Mouse (Mus musculus): Measurements from ENCODE around the gene Rab31. TPM values are rescaled to one million over a fixed set of nuclear protein-coding genes. Genes with fewer than 3 reads are reported as not detected.

Rab31 gene
- total RNA-seq, 2 experiments from 2014 or later = 13.6 to 15.6 TPM

GRCm38 (mm10) chr17:65783182-65784161 is 10.9 kb upstream of the Rab31 start:
- ATAC-seq (replicated peaks; ENCODE audit: low FRiP score, poor library complexity, severe bottlenecking) = peak; percentile 41; the same call in 1 of the 2 replicates

DNA sequence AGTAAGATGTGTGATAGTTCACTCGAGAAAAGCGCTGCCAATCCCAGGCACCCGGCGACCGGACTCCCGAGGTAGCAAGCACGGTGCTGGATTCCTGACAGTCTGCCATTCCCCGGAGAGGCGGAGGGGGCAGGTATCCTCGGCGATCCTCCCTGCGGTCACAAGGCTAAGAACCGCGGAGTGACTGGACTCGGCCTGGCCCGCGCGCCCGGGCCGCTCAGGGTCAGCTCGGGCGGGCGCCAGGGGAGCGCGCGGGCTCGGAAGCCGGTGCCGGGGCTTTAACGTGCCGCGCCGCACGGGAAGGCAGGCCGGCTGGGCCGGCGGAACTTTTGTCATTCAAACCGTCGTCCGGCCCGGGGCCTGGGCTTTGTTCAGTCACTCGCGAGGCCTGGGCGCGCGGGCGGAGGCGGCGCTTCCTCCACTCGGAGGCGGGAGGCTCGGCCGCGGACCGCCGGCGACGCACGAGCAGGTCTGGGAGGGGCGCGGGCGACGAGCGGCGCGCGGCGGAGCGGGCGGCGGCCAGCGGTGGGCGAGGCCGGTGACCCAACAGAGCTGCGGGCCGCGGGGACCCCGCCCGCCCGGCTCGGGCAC is 10.1 kb upstream of the Rab31 start, which contains the start of gene Ppp4r1:
TSS of gene Ppp4r1 (plus strand) at position 23 of the 591 bp plus-strand sequence.
- ATAC-seq (replicated peaks; ENCODE audit: low FRiP score, poor library complexity, severe bottlenecking) = peak; percentile 70

DNA sequence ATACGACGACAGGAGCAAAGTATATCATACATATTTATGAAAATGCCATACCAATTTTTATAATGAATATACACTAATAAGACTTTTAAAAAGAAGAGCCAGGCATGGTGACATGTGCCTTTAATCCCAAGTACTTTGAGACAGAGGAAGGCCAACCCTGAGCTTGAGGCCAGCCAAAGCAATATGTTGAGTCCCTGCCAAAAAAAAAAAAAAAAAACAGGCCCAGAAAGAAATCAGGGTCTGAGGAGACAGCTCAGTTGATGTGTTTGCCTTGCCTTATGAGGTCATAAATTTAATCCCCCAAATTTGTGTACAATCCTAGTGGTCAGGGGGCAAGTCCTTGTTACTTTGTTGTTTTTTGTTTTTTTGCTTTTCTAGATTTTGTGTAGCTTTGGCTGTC is 8.4 kb upstream of the Rab31 start:
- no peak for ATAC-seq (replicated peaks; ENCODE audit: low FRiP score, poor library complexity, severe bottlenecking)

GRCm38 (mm10) chr17:65777461-65777860 is 4.9 kb upstream of the Rab31 start:
- ATAC-seq (replicated peaks; ENCODE audit: low FRiP score, poor library complexity, severe bottlenecking) = no peak

DNA sequence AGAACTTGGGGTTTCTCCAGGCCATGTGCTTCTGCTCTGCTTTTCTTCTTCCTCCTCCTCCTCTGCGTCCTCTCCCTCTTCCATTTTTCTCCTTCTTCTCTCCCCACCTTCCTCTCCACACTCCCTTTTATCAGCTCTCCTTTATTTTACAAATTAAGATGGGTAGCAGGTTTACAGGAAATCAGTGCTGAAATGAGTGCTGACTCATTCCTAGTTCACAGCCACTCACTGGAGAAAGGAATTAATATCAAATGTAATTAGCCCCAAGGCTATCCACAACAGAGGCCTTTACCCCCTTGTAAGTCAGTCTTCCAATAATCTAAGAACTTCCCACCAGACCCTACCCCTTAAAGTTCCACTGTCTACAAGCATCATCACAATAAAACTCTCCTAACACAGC is 3.7 kb upstream of the Rab31 start:
- no peak for ATAC-seq (replicated peaks; ENCODE audit: low FRiP score, poor library complexity, severe bottlenecking)

GRCm38 (mm10) chr17:65774439-65774838 is 1.9 kb upstream of the Rab31 start:
- no peak for ATAC-seq (replicated peaks; ENCODE audit: low FRiP score, poor library complexity, severe bottlenecking)

- ATAC-seq (replicated peaks; ENCODE audit: low FRiP score, poor library complexity, severe bottlenecking) = no peak
These were observed 1.1 kb upstream of the Rab31 start for GRCm38 (mm10) chr17:65773617-65774016.

- no peak for ATAC-seq (replicated peaks; ENCODE audit: low FRiP score, poor library complexity, severe bottlenecking)
These were observed 1.3 kb downstream of the Rab31 start for GRCm38 (mm10) chr17:65770982-65771915.

DNA sequence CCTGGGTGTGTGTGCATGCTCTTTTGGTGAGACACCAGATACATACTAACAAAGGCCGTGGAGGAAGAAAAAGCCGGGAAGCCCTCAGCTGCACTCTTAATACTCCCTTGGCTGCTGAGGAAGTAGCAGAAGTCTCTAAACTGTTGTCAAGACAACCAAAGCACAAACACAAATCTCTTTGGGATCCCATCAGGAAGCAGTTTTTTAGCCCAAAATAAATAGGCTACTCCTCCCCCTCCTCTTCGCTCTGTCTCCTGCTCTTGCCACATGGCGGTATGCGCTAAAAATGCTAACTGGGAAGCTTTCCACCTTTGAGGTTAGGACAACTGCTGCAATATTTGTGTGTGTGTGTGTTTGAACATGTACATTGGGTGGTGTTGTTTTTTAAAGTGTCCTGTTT is 4.1 kb downstream of the Rab31 start:
- no peak for ATAC-seq (replicated peaks; ENCODE audit: low FRiP score, poor library complexity, severe bottlenecking)

DNA sequence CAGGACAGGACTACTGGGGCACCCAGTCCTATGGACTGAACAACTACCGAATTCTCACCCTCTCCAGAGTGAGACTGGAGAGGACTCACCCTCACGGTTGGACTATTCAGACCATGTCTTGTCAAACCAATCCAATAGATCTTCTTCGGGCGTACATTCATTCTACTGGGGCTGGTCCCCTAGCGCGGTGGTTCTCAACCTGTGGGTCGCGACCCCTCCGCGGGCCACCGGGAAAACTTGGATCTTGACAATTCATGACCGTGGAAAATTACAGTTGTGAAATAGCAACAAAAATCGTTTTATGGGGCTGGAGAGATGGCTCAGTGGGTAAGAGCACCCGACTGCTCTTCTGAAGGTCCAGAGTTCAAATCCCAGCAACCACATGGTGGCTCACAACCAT is 9.3 kb downstream of the Rab31 start:
- ATAC-seq (replicated peaks; ENCODE audit: low FRiP score, poor library complexity, severe bottlenecking) = no peak

DNA sequence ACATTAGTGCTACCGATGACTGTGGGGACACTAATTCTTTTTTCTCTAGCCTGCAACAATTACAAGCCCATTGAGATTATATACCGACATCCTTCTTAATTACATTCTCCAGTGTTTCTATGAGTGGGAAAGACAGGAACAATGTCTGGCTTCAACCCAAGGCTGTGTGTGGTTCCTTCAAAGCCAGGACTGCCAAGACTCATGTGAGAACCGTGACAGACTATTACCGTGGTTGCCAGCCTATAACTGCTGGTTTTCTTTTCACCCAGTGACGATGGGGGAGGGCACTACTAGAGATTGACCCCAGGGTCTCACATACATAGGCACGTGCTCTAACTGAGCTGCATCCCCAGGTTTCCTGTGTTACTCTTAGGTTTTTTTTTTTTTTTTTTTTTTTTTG is 15.4 kb downstream of the Rab31 start:
- no peak for ATAC-seq (replicated peaks; ENCODE audit: low FRiP score, poor library complexity, severe bottlenecking)

GRCm38 (mm10) chr17:65755857-65756256 is 16.7 kb downstream of the Rab31 start:
- no peak for ATAC-seq (replicated peaks; ENCODE audit: low FRiP score, poor library complexity, severe bottlenecking)

DNA sequence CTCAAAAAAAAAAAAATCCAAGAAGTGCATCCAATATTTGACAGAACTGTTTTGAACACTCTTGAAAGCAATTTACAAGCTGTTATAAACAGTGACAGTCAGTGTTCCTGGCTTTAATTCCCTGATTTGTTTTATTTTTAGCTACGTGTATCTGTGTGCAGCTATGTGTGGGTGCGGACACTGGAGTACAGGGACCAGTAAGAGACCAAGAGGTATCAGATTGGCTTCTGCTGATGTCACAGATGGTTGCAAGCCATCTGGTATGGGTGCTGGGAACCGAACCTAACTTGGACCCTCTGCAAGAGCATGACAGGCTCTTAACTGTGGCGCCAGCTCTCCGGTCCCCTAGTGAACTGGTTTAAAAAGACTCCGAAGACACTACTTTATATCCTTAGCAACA is 19.4 kb downstream of the Rab31 start:
- no peak for ATAC-seq (replicated peaks; ENCODE audit: low FRiP score, poor library complexity, severe bottlenecking)

DNA sequence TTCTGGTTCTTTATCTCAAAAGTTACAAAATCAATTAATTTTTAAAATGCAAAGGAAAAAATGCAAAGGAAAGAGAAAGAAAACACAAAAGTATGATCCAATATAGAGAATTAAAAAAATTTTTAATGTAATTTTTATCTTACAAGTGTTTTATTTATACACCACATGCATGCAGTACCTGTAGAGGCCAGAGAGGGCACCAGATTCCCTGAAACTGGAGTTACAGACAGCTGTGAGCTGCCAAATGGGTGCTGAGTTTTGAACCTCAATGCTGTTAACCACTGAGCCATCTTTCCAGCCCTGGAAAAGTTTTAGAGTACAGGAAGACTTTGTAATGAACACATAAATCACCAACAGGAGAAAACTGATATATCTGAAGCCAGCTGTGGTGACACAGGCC is 22.3 kb downstream of the Rab31 start:
- no peak for ATAC-seq (replicated peaks; ENCODE audit: low FRiP score, poor library complexity, severe bottlenecking)

GRCm38 (mm10) chr17:65749803-65750202 is 22.7 kb downstream of the Rab31 start:
- no peak for ATAC-seq (replicated peaks; ENCODE audit: low FRiP score, poor library complexity, severe bottlenecking)

DNA sequence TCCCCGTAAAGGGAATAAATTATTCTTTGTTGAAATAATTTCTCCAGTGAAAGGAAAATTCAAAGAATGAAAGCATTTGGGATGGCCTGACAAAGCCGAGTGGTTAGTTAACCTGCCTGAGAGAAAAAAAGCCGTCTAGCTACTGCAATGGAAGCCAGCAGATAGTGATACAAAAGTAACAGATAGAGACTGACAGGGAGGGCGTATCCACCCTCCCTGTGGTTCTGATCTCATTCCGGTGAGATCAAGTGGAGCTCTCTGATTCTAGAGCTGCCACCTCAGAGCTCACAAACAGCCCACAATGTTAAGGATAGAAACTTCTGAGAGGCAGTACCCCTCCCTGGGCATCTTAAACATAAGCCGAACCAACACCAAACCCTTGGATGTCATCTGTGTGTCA is 23.6 kb downstream of the Rab31 start:
- no peak for ATAC-seq (replicated peaks; ENCODE audit: low FRiP score, poor library complexity, severe bottlenecking)

- no peak for ATAC-seq (replicated peaks; ENCODE audit: low FRiP score, poor library complexity, severe bottlenecking)
These were observed 26.2 kb downstream of the Rab31 start for GRCm38 (mm10) chr17:65746314-65746713.

- no peak for ATAC-seq (replicated peaks; ENCODE audit: low FRiP score, poor library complexity, severe bottlenecking)
These were observed 28.8 kb downstream of the Rab31 start for GRCm38 (mm10) chr17:65743664-65744330.

DNA sequence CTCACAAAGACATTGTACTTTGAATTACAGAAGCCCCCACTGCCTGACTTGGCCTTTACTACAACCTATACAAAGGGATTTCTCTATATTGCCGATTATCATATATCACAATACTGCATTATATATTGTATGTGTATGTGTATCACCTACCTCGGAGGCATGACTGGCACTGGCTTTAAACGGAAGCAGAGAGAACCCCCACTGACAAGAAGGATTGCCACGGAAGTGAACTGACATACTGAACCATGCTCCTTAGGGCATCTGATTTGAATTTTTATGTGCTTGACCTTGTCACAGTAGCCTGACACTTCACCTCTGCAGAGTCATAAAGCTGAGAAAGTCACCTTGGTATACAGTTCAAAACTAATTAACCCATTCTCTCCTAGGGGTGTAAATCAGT is 29.6 kb downstream of the Rab31 start:
- ATAC-seq (replicated peaks; ENCODE audit: low FRiP score, poor library complexity, severe bottlenecking) = no peak

Measured in erythroblast, adult 5-6 weeks (primary cell).